Mouse (Mus musculus): Measurements from ENCODE around the gene Evx2. TPM values are rescaled to one million over a fixed set of nuclear protein-coding genes. Genes with fewer than 3 reads are reported as not detected.

The Evx2 gene
- polyA plus RNA-seq, 1 experiment from 2014 or later: not detected

- WGBS: 0% methylated on average over 3 of the region's 3 CpGs
- Histone ChIP-seq H3K4me1 (peaks cover 38% of the 10 kb centered on the region), H3K9ac (no peak overlapping the region), H3K27me3 (peaks cover 96% of the 10 kb centered on the region), H3K4me2 (no peak overlapping the region), H3K36me3 (no peaks in the 10 kb centered on the region), H3K27ac (no peak overlapping the region), H3K4me3 (replicated peaks) (no peak overlapping the region), H3K9me3 (replicated peaks) (no peaks in the 10 kb centered on the region)
- ATAC-seq (replicated peaks; ENCODE audit: low FRiP score): no peak
These were observed 9.8 kb upstream of the Evx2 start for GRCm38 (mm10) chr2:74669230-74669578.

- under 1% methylated on average over 74 of the region's 74 CpGs for WGBS
- 0 out of 2 replicates have a peak overlapping the region, but pooled peaks have one; percentile 35 for H3K9ac ChIP-seq
- H3K27me3 ChIP-seq: peaks cover 96% of the 10 kb centered on the region
- H3K4me2 ChIP-seq: peak overlapping the region; percentile 93
- ATAC-seq (replicated peaks; ENCODE audit: low FRiP score): peak; percentile 53; the same call in 1 of the 2 replicates
- H3K36me3 ChIP-seq: no peaks in the 10 kb centered on the region
- peaks cover 32% of the 10 kb centered on the region for H3K4me1 ChIP-seq
- H3K4me3 ChIP-seq (replicated peaks): peak overlapping the region; percentile 52
- no peak overlapping the region for H3K27ac ChIP-seq
- H3K9me3 ChIP-seq (replicated peaks): no peaks in the 10 kb centered on the region
These were observed 9.2 kb upstream of the Evx2 start for GRCm38 (mm10) chr2:74668370-74669229.

- peaks cover 29% of the 10 kb centered on the region for H3K4me1 ChIP-seq
- peaks cover 96% of the 10 kb centered on the region for H3K27me3 ChIP-seq
- H3K4me2 ChIP-seq: peak within 1 kb of the TSS; percentile 93
- peak within 1 kb of the TSS; percentile 52 for H3K4me3 ChIP-seq (replicated peaks)
- no peaks in the 10 kb centered on the region for H3K36me3 ChIP-seq
- H3K9ac ChIP-seq: 0 out of 2 replicates have a peak within 1 kb of the TSS, but pooled peaks have one; percentile 35
- H3K9me3 ChIP-seq (replicated peaks): no peaks in the 10 kb centered on the region
- peak; percentile 85 for ATAC-seq (replicated peaks; ENCODE audit: low FRiP score)
- WGBS: 1% methylated on average over 37 of the region's 51 CpGs
- H3K27ac ChIP-seq: no peak within 1 kb of the TSS
These were observed 8.5 kb upstream of the Evx2 start, which contains the start of gene Hoxd13 for GRCm38 (mm10) chr2:74667842-74668357. Gene Hoxd13, plus strand, starts transcription at chr2:74668310.

GRCm38 (mm10) chr2:74667191-74667841 lies 8.0 kb upstream of the Evx2 start:
- Histone ChIP-seq H3K9ac (no peak overlapping the region), H3K9me3 (replicated peaks) (no peaks in the 10 kb centered on the region), H3K27ac (no peak overlapping the region), H3K4me2 (peak overlapping the region; percentile 93), H3K27me3 (peaks cover 96% of the 10 kb centered on the region), H3K4me3 (replicated peaks) (peak overlapping the region; percentile 52), H3K4me1 (peaks cover 24% of the 10 kb centered on the region), H3K36me3 (no peaks in the 10 kb centered on the region)
- peak; percentile 31; the same call in 1 of the 2 replicates for ATAC-seq (replicated peaks; ENCODE audit: low FRiP score)
- under 1% methylated on average over 35 of the region's 36 CpGs for WGBS

GRCm38 (mm10) chr2:74666411-74666810 lies 7.1 kb upstream of the Evx2 start:
- no peak overlapping the region for H3K9ac ChIP-seq
- ATAC-seq (replicated peaks; ENCODE audit: low FRiP score): no peak

GRCm38 (mm10) chr2:74663291-74663925 lies 4.1 kb upstream of the Evx2 start:
- Histone ChIP-seq H3K4me3 (replicated peaks) (no peak overlapping the region), H3K4me2 (peak overlapping the region; percentile 23; the same call in 1 of the 2 replicates), H3K36me3 (no peaks in the 10 kb centered on the region), H3K27ac (no peak overlapping the region), H3K9ac (no peak overlapping the region), H3K9me3 (replicated peaks) (no peaks in the 10 kb centered on the region), H3K27me3 (peaks cover 98% of the 10 kb centered on the region), H3K4me1 (peaks cover 35% of the 10 kb centered on the region)
- no peak for ATAC-seq (replicated peaks; ENCODE audit: low FRiP score)
- WGBS: 3% methylated on average over 18 of the region's 18 CpGs

More at GRCm38 (mm10) chr2:74666411-74666810, 7.1 kb upstream of the Evx2 start:
- Histone ChIP-seq H3K4me2 (no peak overlapping the region), H3K9me3 (replicated peaks) (no peaks in the 10 kb centered on the region), H3K27ac (no peak overlapping the region), H3K4me1 (peaks cover 27% of the 10 kb centered on the region), H3K36me3 (no peaks in the 10 kb centered on the region), H3K27me3 (peaks cover 96% of the 10 kb centered on the region), H3K4me3 (replicated peaks) (no peak overlapping the region)
- 3% methylated on average over 7 of the region's 7 CpGs for WGBS

GRCm38 (mm10) chr2:74661685-74662084 lies 2.3 kb upstream of the Evx2 start:
- Histone ChIP-seq H3K27me3 (peaks cover 99% of the 10 kb centered on the region), H3K4me1 (peaks cover 29% of the 10 kb centered on the region), H3K4me2 (peak overlapping the region; percentile 52), H3K27ac (no peak overlapping the region), H3K9ac (no peak overlapping the region), H3K36me3 (no peaks in the 10 kb centered on the region), H3K9me3 (replicated peaks) (no peaks in the 10 kb centered on the region), H3K4me3 (replicated peaks) (peak overlapping the region; percentile 20)
- peak; percentile 58; the same call in 1 of the 2 replicates for ATAC-seq (replicated peaks; ENCODE audit: low FRiP score)
- under 1% methylated on average over 14 of the region's 14 CpGs for WGBS

GRCm38 (mm10) chr2:74660421-74661375 lies 1.3 kb upstream of the Evx2 start:
- no peak for ATAC-seq (replicated peaks; ENCODE audit: low FRiP score)
- Histone ChIP-seq H3K27ac (no peak overlapping the region), H3K4me2 (no peak overlapping the region), H3K27me3 (peaks cover 99% of the 10 kb centered on the region), H3K9ac (no peak overlapping the region), H3K9me3 (replicated peaks) (no peaks in the 10 kb centered on the region), H3K4me3 (replicated peaks) (no peak overlapping the region), H3K36me3 (no peaks in the 10 kb centered on the region), H3K4me1 (peaks cover 35% of the 10 kb centered on the region)
- WGBS: under 1% methylated on average over 30 of the region's 30 CpGs

GRCm38 (mm10) chr2:74658667-74659371 lies 538 bp downstream of the Evx2 start:
- Histone ChIP-seq H3K4me1 (peaks cover 40% of the 10 kb centered on the region), H3K9ac (no peak overlapping the region)

GRCm38 (mm10) chr2:74658024-74658666 lies 1.2 kb downstream of the Evx2 start:
- H3K4me2 ChIP-seq: peak overlapping the region; percentile 45
- peaks cover 95% of the 10 kb centered on the region for H3K27me3 ChIP-seq
- peak overlapping the region; percentile 20; the same call in 1 of the 2 replicates for H3K4me3 ChIP-seq (replicated peaks)
- H3K4me1 ChIP-seq: peaks cover 36% of the 10 kb centered on the region
- ATAC-seq (replicated peaks; ENCODE audit: low FRiP score): no peak
- no peaks in the 10 kb centered on the region for H3K9me3 ChIP-seq (replicated peaks)
- no peak overlapping the region for H3K9ac ChIP-seq
- H3K36me3 ChIP-seq: no peaks in the 10 kb centered on the region
- WGBS: under 1% methylated on average over 15 of the region's 15 CpGs
- no peak overlapping the region for H3K27ac ChIP-seq

More at GRCm38 (mm10) chr2:74658667-74659371, 538 bp downstream of the Evx2 start:
- Histone ChIP-seq H3K27ac (no peak overlapping the region), H3K36me3 (no peaks in the 10 kb centered on the region), H3K4me3 (replicated peaks) (no peak overlapping the region), H3K27me3 (peaks cover 99% of the 10 kb centered on the region), H3K4me2 (0 out of 2 replicates have a peak overlapping the region, but pooled peaks have one; percentile 12), H3K9me3 (replicated peaks) (no peaks in the 10 kb centered on the region)
- WGBS: under 1% methylated on average over 47 of the region's 47 CpGs
- no peak for ATAC-seq (replicated peaks; ENCODE audit: low FRiP score)
